Mouse (Mus musculus) liver (tissue): Measurements from ENCODE around the gene Icam4.
"Not testable (repeated sequence)": the region's sequence is repeated elsewhere in the genome, so short reads cannot be mapped to it uniquely, and the experiment has no call there.

Experiments
- DNase-seq: peaks from one replicate; pipeline ENCODE4 v3.0.0-alpha.2; 2020; ENCODE audit warnings: mixed read lengths

Gene Icam4

DNA sequence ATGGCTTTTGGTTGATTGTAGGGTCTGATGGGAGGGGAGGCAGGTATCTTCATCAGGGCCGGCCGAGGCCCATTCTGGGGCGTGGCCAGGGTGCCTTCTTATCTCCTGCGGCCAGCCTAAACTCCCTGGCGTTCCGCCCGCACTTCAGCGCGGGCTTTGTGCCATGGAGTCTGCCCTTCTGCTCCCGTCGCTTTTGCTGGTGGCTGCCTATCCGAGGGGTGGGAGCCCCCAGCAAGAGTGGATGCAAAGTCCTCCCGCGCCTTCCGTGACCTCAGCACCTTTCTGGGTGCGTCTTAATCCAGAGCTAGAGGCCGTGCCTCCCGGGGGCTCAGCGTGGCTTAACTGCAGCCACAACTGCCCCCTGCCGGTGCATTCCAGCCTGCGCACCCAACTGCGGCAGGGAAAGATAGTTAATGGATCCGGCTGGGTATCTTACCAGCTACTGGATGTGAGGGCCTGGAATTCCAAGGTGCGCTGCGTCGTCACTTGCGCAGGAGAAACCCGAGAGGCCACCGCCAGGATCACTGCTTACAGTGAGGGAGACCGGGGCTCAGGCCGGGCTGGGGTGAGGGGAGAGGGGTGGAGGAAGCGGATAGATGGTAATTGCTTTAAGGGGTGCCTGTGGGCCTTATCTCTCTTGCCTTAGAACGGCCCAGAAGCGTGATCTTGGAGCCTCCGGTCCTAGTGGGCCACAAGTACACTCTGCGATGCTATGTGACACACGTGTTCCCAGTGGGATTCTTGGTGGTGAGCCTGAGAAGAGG lies at the start of gene Icam4:
Gene Icam4, plus strand, starts transcription at position 83 of the 764 bp plus-strand sequence.
- peak; percentile 95 for DNase-seq

DNA sequence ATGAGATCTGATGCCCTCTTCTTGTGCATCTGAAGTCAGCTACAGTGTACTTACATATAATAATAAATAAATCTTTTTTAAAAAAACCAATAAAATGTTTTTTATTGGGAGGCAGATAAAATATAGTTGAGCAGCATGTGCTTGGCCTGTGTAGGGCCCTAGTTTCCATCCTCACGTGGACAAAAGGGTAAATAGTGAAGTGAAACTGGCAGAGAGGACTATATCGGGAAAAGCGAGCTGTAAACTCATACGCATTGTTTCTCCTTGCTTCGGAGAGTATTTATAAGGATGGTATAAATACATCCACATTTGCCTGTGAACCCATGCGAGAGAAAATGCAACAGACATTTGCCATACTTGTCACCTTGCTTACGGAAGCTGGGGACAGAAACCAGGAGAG lies 49.4 kb upstream of the Icam4 start:
- DNase-seq: no peak

DNA sequence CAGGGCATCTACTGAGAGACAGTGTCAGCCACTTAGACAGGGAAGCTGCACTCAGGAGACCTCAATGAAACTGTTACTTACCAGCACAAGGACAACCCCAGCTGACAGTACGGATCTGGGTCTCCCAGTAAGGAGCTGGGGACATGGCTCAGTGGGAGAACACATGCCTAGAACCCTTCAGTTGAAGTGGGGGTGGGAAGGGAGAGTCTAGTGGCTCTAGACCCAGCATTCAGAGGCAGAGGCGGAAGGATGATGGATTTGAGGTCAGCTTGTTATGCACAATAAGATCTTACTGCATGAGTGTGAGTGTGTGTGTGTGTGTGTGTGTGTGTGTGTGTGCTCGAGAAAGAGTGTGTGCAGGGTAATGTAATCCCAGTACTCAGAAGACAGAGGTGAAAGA lies 47.0 kb upstream of the Icam4 start:
- no peak for DNase-seq

DNA sequence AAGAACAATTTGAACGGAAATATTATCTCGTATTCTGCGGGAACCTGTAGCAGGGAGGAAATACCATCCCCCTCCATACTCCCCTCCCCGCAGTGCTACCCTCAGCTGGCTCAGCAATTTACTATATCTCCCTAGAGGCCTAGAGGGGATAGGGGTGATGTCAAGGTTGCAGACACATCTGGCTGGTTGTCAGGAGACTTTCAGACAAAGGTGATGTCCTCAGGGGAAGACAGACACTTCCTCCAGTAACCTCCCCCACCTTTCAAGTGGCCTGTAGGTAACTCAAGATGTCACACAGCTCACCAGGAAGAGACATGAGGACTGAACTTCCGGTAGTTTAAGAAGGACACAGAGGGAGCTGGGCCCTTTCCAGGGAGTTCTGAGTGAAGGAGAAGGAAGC lies 46.0 kb upstream of the Icam4 start:
- DNase-seq: no peak

DNA sequence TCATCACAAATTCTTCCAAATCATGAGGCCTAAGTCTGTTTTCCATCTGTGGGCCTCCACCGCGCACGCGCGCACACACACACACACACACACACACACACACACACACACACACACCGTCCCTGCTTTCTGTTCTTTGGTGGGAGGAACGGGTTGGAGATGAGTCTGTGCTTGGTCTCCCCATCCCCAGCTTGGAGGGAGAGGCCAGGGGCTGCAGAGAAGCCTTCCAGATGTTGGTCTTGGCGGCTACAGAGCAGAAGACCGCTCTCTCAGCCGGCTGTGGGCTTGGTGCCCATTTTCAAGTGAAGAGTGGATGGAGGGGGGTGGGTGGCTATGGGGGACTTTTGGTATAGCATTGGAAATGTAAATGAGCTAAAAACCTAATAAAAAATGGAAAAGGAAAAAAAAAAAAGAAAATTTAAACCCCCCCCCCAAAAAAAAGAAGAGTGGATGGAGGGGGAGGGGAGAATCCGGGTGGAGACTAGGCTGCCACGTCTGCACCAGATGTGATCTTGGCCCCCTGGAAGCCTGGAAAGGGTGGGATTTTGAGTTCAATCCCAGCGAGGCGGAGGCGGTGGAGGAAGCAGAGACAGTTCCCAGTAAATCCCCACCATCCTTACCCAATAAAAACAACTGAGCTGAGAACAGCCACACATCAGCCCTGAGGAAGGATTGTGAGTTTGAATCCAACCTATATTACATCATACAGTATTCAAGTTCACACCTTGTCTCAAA lies 42.1 kb upstream of the Icam4 start:
- peak; percentile 42 for DNase-seq

DNA sequence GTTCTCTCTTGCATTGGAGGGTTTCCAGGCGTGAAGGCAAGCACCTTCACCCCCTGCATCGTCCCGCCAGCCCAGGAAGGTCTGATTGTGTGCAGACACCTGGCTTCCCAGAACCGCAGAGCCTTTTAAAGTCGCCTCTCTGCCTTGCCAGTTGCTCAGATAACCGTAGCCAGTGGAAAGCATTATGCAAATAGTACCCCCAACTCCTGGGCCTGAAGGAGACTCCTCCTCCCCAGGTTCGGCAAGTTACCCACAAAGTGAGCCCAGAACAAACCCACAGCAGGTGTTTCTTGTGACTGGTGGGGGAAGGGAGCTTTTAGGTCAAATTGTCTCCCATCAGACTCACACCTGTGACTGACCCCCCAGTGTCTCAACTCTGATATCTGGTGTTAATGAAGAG lies 41.2 kb upstream of the Icam4 start:
- no peak for DNase-seq

DNA sequence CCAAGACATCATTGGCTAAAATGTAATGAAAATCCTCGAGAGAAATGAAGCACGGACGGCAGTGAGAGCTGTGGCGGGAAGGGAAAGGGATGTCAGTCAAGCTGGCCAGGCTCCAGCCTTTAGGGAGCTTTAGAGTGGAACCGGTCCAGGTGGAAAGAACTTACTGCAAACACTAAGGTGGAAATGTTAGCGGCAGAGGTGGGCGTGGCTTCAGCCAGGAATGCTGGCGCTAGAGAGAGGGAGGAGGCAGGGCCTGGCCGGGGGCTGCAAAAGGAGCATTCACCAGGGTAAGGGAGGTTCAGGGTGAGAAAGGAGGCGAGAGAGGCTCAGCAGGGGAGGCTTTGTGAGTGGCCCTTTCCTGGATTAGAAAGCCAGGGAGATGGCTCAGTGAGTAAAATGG lies 38.3 kb upstream of the Icam4 start:
- peak; percentile 56 for DNase-seq

DNA sequence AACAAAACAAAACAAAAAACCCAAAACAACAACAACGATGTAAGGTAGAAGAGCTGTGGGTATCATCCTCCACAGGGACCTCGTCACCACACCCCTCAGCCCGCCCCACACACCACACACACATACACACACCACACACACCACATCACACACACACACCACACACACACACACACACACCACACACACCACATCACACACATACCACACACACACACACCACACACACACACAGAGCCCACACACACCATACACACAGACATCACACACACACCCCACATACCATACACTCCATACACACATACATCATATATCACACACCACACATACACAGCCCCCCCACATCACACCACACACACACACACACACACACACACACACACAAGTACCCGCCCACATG lies 37.6 kb upstream of the Icam4 start:
- DNase-seq: no peak

DNA sequence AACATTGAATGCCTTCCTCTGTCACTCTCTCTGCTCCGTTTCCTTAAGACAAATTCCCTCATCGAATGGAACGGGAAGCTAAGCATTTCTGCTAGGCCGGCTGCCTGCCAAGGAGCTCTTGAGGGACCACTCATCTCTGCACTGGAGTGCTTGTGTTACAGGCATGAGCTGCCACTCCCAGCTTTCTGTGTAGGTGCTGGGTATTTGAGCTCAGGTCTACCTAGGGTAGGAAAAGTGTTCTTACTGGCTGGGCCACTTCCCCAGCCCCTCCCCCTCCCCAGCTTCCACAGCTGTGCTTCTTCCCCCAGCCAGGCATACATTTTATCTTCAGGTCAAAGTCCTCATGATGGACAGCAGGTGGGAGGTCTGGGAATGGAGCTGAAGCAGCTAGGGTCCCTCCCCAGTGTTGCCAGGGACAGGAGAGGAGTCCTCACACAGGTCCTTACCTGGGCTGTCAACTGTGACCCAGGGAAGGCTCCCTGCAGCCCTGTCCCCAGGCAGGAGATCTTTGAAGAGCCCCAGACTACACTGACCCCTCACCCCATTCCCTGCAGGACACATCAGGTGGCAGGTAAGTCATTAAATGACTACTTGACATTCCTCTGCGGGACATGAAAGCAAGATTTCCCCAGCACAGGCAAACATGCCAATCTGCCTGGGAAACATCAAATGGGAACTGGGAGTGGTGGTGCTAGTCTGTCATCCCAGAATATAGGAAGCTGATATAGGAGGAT lies 35.8 kb upstream of the Icam4 start:
- DNase-seq: no peak

DNA sequence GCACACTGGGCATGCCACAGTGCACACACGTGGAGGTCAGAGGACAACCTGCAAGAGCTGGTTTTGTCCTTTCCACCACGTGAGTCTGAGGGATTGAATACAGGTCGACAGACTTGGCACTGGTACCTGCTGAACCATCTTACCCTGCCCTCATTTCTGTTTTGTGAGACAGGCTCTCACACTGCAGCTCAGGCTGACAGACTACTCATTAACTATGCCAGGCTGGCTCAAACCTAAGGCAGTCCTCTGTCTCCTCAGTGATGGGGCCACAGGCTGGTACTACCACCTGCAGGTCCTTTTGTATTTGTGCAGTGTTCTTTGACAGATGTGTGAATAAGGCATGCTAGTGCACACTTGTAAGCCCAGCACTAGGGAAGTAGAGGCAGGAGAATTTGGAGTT lies 34.1 kb upstream of the Icam4 start:
- DNase-seq: no peak

DNA sequence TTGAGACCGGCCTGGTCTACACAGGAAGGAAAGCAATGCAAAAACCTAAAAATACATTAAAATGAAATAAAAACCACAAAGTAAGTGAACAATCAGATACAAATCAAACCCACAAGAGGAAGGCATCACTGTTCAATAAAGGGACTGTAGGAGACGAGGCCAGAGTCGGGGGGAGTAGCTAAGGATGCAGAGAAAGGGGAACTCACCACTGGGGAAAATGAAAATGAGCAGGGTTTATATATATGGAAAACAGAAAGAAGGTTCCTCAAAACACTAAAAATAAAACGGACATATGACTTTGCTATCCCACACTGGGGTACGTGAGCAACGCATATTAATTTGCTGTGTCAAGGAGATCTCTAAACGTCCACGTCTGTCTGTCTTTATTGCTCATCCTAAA lies 32.1 kb upstream of the Icam4 start:
- DNase-seq: no peak

DNA sequence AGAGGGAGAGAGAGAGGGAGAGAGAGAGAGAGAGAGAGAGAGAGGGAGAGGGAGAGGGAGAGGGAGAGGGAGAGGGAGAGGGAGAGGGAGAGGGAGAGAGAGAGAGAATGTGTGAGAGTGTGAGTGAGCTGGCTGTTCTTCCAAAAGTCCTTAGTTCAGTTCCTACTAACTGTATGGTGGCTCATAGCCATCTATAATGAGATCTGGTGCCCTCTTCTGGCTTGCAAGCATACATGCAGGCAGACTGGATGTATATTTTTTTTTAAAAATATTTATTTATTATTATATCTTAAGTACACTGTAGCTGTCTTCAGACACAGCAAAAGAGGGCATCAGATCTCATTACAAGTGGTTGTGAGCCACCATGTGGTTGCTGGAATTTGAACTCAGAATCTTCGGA lies 30.8 kb upstream of the Icam4 start:
- not testable (repeated sequence) for DNase-seq

DNA sequence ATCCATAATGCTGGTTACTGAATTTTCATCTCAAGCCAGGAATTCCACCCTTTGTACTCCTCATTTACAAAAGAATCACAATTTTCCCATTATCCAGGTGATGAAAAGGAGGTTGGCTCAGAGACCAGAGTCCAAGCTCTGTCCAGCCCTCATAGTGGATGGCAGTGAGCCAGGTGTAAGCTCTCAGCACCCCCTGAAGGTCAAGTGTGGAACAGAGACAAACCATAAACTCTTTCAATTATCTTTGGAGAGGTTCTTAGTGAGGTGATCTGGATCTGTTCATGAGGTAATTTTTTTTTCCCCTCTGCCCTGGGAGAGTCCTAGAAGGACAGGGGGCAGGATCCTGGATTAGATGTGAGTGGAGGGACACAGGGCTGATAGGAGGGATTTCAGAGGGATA lies 28.4 kb upstream of the Icam4 start:
- peak; percentile 10 for DNase-seq

DNA sequence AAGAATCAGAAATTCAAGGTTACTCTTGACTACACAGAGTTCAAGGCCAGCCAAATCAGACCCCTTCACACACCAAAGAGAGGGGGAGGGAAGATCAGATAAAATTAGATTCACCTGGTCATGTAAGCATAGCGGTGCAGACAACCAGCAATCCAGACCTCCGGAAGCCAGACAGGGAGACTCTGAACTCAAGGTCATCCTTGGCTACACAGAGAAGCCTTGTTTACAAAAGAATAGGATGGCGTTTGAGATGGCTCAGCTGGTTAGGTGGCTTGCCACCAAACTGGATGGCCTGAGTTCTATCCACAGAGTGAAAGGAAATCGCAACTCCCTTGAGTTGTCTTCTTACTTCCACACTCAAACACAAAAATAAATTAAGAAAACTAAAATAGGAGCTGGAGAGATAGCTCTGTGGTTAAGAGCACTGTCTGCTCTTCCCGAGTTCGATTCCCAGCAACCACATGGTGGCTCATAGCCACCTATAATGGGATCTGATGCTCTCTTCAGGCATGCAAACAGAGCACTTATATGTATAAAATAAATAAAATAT lies 27.4 kb upstream of the Icam4 start:
- DNase-seq: no peak

DNA sequence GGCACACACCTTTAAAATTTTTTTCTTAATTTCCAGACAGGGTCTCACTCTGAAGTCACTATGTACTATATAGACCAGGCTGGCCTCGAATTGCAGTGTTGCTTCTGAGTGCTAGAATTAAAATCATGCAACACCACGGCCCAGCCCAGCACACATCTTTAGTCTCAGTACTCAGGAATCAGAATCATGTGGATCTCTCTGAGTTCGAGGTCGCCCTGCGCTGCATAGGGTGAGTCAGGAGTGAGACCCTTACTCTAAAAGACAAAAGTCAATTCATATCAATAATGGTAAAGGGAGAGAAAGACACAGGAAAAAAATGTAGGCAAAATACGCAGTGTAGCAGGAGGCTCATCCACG lies 26.9 kb upstream of the Icam4 start:
- no peak for DNase-seq

DNA sequence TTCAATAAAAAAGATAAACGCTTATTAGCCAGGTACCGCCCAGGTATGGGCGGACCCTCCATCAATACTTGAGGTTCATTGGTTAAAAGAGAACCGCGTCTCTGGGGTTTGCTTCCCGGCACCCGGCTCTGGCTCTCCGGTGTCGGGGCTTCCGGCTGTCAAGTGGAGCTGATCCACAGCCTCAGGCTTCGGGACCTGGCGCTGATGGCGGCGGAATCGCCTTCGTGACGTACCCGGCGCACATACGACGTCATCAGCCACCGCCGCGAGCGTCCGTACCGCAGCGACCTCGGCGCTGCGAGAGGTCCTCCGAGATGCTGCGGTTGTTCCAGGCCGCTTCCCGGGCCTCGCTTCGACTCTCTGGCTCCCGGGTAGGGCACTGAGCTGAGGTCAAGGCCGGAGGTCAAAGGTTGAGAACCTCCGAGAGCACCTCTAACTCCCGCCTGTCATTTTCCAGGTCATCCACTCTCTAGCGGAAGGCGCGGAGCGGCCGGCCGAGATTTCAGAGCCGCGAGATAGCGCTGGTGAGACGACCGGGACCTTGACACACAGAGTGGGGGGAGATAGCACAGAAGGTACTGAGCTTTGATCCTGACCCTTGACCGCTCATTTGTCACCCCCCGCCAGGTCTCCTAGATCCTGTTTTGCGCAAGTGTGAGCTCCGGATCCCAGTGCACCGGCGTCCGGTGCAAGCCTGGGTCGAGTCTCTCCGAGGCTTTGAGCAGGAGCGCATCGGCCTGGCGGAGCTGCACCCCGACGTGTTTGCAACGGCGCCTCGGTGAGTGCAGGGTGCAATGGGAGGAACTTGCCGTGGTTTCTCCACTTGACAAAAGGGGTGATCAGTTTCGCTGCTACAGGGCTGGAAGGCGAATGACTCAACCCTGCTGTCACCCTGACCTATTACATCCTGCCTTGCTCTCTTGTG lies 26.3 kb upstream of the Icam4 start, which contains the start of gene Mrpl4:
Gene Mrpl4, plus strand, starts transcription at position 112 of the 925 bp plus-strand sequence.
- peak; percentile 88 for DNase-seq

DNA sequence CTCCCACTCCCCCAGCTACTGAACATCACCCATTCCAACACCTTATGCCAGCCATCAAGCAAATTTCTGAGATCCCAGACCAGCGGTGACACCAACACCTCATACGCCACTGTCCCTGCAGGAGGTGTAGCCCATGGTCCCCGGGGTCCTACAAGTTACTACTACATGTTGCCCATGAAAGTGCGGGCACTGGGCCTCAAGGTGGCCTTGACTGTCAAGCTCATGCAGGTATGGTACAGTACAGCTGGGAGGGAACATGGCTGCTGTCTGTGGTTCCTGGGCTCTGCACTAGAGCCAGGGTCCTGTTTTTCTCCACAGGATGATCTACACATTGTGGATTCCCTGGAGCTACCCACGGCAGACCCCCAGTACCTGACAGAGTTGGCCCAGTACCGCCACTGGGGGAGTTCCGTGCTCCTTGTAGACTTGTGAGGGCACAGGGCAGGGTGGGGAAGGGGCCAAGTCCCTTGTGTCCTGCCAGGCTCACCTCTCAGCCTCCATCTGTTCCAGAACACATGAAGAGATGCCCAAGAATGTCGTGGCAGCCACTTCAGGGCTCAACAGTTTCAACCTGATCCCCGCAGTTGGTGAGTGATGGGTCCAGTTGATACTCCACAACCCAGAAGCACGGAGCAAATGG lies 21.7 kb upstream of the Icam4 start:
- no peak for DNase-seq

DNA sequence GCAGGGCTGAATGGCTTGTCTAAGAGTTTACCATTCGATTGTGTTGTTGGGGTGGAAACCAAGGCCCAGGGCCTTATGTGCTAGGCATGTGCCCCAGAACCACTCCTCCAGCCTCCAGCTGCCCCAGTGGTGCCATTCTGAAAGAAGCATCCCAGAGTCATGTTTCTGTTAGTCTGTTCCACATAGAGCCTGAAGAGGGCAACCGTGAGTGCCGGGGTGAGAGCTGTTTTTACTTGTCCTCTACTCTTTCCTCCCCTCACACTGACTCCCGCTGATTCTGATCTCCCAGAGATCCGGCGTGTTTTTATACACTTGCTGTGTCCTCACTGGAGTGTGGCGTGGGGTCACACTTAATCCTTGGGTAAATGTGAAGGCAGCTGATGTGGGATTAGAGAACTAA lies 21.2 kb upstream of the Icam4 start:
- DNase-seq: peak; percentile 16

DNA sequence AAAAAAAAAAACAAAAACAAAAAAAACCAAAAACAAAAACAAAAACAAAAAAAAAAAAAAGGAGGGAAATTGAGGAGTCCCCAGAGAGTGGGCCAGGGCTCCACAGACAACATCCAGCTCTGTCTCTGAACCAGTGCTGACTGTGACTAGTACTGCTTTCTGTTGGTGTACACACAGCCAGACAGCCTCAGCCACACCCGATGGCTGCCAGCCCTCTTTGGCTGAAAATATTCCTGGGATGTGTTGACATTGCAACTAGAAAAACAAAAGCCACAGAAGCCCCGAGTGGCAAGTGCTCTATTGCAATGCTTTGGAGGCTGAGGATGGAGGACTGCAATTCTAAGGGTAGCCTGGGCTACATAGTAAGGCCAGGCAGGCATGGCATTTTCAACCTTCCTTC lies 18.8 kb upstream of the Icam4 start:
- no peak for DNase-seq

DNA sequence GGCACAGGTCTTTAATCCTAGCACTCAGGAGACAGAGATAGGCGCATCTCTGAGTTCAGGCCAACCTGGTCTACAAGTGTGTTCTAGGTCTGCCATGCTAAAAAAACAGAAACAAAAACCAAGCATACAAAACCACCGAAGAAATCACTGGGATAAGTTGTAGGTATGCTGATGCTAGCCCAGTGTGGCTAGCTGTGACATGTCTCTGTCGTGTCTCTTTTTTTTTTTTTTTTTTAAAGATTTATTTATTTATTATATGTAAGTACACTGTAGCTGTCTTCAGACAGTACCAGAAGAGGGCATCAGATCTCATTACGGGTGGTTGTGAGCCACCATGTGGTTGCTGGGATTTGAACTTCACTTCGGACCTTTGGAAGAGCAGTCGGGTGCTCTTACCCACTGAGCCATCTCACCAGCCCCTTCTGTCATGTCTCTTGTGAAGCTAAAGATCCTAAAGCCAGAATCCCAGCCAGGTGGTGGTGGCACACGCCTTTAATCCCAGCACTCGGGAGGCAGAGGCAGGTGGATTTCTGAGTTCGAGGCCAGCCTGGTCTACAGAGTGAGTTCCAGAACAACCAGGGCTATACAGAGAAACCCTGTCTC lies 18.1 kb upstream of the Icam4 start:
- DNase-seq: not testable (repeated sequence)

DNA sequence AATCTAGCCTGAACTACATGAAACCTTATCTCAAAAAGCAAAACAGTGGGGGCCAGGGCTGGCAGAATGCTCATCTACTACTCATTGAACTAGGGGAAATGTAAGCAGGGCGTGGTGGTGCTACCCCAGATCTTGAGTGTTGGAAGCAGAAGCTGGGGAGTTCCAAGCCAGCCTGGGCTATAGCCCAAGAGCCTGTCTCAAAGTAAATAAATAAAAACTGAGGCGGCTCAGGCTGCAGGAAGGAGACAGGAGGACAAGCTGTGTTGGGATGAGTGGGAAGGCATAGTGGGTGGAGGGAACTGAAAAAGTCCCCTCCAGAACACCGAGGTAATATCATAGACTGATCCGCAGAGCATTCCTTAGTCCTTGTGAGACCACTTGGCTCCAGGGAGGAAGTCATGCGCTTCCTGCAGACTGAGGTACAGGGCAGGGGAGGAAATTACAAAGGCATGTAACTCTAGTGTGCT lies 17.3 kb upstream of the Icam4 start:
- peak; percentile 44 for DNase-seq
